Mouse (Mus musculus) G1E-ER4 (cell line): ENCODE results near the gene 4933407L21Rik. TPM values are rescaled to one million over a fixed set of nuclear protein-coding genes. Genes with fewer than 3 reads are reported as not detected.

Experiments
- GATA1 ChIP-seq: IDR thresholded peaks from one replicate; pipeline ENCODE4 v1.8.0; 2012; ENCODE audit warnings: low read length, inconsistent platforms
- polyA plus RNA-seq: library from polyadenylated mRNA; stranded (reverse); fragments of >175 nt; gene quantifications from 2 replicates; pipeline ENCODE4 v1.2.3, GENCODE M21; 2012

The 4933407L21Rik gene
- polyA plus RNA-seq, 1 experiment, result not detected

DNA sequence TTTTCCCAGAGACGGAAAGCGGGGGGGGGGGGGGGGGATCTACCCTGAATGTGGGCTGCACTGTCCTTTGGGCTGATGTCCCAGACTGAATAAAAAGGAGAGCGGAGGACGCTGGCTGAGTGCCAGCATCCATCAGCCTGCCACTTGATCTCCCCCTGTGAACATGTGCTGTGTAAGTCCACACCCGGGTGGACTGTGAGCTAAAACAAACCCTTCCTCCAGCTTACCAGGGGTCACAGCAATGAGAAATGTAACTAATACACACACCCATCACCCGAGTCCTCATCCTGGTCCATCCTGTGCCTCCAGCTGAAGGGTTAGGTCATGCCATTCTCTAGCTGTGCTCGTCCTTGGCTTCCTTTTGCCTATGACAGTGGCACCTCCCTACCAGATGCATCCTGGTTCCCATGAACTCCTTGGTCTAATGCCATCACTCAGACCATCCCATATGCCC, 26.1 kb upstream of the 4933407L21Rik start:
- TF ChIP-seq GATA1, result no peak

- TF ChIP-seq GATA1, result no peak
These were observed 21.4 kb upstream of the 4933407L21Rik start for GRCm38 (mm10) chr1:85906892-85907291.

GRCm38 (mm10) chr1:85908754-85909590, 19.3 kb upstream of the 4933407L21Rik start:
- TF ChIP-seq GATA1, result no peak

- no peak for TF ChIP-seq GATA1
These were observed 15.1 kb upstream of the 4933407L21Rik start for GRCm38 (mm10) chr1:85913078-85913755.

GRCm38 (mm10) chr1:85915890-85916289, 12.4 kb upstream of the 4933407L21Rik start:
- no peak for TF ChIP-seq GATA1

DNA sequence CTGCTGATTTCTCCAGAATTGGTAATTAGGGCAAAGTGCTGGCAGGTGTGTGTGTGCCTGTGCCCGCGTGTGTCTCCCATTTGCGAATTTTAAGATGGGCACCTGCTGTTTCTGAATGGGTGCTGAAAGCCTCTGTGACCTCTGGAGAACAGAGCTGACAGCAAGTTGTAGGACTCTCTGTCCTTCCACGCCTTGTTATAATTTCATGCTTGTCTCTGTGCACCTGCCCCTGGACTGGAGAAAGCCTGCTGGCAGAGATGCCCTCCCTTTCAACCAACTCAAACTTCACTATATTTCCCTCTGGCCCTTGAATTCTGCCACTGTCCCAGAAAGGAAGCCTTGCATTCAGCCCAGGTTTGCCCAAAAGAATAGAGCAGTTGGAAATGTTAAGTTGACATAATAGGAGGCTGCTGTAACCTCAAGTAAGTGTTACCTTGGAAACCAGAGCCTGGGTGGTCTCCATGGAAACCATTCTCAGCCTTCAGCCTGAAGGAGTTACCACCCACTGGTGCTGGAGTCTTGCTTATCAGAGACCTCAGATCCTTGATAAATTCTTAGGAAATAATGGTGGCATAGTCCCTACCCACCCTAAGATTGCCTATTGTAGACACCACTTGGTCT, 11.3 kb upstream of the 4933407L21Rik start:
- no peak for TF ChIP-seq GATA1

DNA sequence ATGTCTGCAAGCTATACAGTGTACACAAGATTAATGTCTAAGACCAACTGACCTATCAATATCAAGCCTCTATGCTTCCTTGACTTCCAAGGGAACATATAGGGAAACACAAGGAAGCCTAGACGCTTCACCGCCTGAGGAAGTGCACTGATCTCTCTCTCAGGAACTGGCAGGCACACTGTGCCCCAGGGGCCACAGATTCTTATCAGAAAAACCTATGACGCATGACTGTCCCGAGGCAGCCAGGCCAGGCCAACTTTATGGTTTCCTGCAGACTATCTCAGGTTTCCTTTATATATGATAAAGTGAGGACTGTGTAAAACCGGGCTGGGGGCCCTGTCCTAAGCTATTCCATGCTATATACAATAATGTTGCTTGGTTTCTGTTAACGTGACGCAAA, 8.7 kb upstream of the 4933407L21Rik start:
- no peak for TF ChIP-seq GATA1

GRCm38 (mm10) chr1:85921725-85922124, 6.6 kb upstream of the 4933407L21Rik start:
- no peak for TF ChIP-seq GATA1

DNA sequence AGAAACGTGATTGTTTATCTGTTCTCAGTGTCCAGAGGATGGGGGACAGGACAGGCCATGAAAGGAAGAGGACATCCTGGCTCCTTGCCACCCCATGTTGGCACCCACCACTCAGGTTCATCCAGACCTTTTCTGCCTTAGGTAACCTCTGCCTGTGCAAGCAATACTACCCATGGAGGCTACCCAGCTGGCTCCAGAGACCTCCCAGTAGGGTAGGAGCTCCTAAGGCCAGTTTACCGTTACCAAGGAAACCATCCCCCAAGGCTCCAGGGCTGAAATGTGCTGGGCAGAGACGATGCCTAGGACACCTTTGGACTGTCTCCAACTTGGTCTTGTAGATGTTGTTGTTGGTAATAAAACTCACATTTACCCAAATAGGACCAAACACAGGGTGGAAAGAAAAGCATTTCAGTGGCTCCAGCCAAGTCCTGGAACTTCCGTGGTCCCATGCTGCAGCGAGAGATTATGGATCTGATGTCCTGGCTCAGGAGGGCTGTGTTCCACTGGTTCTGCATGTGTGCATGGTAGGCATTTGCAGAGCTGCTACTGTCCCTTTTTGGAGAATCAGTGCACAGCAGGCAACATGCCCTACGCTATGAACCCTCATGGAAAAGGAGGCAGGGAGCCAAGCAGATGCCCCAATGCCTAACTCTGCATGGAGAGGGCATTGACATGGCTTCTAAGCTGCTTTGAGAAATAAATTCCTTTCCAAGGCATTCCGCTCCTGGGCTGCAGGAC, 6.0 kb upstream of the 4933407L21Rik start:
- TF ChIP-seq GATA1, result no peak

DNA sequence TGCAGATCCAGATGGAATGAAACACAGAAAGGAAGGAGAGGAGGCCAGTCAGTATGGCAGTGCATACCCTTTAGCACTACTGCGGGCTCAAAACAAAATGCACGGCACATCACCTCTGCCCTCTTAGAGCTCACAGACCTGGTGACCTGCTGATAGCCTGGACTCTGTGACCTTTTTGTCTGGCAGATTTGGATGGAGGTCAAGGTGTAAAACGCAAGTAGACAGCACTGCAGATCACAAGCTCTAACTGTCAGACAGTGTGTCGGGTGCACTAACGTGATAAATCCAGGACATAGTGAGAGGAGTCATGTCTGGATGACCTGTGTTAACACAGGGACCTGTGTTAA, 5.4 kb upstream of the 4933407L21Rik start:
- no peak for TF ChIP-seq GATA1

- TF ChIP-seq GATA1, result no peak
These were observed 3.1 kb upstream of the 4933407L21Rik start for GRCm38 (mm10) chr1:85925183-85925582.

DNA sequence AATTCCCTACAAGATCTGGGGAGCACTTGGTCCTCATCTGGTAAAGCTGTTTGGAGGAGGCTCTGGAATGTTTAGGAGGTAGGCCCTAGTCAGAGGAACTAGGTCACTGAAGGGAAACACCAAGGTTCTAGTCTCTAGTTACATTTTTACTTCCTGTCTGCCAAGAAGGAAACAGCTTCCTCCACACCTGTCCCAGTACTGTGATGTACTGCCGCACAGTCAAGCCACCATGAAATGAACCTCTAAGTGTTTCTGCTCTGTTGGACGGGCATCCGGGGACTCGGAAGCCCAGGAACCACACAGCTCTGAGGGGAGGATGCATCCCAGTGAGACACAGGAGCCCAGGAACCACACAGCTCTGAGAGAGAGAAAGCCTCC, 394 bp downstream of the 4933407L21Rik start:
- TF ChIP-seq GATA1, result no peak

DNA sequence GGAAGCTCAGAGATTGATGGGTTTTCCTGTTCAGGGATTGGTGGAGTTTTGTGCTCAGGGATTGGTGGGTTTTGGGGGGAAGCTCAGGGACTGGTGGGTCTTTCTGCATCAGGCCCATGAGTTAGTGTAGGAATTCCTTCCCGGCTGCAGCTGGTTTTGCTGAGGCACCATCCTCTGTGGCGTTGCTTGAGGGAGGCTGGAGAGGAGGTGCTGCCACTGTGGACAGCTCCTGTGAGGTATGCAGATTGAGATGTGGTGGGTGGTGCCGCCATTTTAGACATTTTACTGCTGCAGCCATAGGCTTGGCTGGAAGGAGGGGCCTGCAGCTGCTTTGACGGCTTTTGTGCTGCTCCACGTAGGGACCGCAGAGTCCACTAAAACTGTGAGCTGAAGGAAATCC, 1.1 kb downstream of the 4933407L21Rik start:
- TF ChIP-seq GATA1, result no peak

- TF ChIP-seq GATA1, result no peak
These were observed 2.9 kb downstream of the 4933407L21Rik start for GRCm38 (mm10) chr1:85931170-85931569.

DNA sequence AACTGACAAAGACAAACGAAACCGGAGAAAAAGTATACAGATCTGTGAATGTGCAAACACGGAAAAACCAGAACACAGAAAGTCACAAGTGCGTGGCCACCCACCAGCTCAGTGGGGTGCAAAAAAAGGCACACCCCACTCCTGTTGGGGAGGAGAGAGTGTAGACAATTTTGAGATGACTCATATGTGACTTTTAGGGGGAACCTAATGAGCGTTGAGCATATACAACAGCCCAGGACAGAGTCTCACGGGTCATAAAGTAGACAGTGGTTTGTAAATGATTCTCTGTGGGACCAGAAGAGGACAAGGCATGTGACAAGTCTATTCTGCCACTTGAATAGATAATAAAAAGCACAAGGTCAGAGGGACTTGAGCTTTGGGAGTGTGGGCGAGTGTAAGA, 4.9 kb downstream of the 4933407L21Rik start:
- no peak for TF ChIP-seq GATA1
